Mouse (Mus musculus) neural tube, postnatal 0 days (tissue): ENCODE results near the gene Bnip3. TPM values are rescaled to one million over a fixed set of nuclear protein-coding genes. Genes with fewer than 3 reads are reported as not detected.

Source experiments
- polyA plus RNA-seq: library from polyadenylated mRNA; unstranded; fragments of >200 nt; fragmentation: Nextera tagmentation; extraction: Ambion mirVana; gene quantifications from 2 replicates; pipeline ENCODE4 v1.2.1, GENCODE M21; 2015

Gene Bnip3
- polyA plus RNA-seq = 158 and 179 TPM in 2 replicates

DNA sequence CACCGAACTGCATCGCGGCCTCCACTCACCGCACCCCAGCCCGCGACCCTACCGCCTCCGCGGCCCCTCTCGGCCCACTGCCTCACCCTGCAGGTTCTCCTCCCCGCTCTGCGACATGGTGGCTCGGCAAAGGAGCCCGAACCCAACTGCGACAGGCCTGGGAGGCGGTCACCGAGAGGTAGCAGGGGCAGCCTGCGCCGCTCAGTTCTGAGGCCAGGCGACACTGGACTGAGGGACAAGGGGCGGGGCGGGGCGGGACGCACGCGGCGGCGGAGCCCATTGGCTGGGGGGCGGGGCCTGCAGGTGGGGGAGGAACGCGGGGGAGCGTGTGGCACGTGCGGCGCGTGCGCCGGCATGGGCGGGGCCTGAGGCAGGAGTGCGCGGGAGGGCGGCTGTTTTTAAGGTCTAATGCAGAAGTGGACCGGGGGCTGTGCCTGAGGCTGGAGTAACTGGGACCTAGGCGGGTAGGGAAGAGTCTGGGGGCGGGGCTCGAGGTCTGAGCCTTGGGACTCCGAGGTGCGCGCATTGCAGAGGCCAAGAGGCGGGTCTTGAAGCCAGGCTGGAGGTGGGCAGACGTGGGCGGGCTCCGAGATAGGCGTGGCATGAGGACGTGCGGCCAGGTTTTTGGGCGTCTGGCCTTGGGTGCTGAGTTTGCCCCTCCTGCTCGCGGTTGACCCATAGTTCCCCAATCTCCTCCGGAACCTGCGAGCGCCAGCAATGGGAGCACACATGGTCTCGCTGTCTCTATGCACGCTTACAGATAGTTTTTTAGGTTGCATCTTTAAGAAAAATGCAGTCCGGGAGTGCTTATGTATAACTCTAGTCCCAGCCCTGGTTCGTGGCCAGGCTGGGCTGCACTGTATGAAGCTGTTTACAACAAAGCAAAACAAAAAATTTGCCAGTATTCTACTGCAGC, at the start of gene Bnip3:
Bnip3 (minus strand) TSS at position 243 of the 916 bp plus-strand sequence.

DNA sequence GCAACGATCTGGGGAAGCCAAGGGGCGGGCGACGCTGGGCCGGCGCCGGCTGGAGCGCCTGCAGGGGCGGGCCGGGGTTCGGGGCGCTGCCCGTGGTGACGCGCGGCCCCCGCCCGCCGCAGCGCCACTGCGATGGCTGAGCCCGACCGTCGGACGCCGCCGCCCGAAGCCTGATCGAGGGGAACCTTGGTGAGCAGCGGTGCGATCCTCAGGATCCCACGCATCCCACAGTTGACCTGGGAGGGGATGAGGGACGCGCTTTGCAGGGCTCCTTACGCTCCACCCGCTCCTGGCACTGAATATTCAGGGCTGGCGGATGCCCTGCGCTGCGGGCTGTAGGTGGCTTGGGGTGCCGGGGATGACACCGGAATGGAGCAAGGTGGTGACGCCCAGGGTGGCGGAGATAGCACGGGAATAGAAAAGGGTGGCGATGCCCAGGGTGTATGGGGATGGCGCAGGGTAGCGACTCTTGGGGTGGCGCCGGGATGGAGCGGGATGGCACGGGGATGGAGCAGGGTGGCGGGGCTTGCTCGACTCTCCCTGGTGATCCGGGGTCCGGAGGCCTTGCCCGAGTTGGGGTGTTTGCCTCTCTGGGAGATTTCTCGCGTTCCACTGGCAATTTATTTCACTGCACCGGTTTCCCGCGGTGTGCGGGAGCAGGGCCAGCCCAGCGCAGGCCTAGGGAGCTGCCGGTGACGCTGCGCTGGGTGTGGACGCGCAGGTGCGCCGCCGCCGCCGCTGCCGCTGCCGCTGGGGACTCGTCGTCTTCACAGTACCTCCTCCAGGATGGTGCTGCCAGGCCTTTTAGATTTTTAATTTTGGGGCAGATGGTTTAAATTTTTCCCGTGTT, 31.5 kb upstream of the Bnip3 start, which contains the start of gene Jakmip3:
Jakmip3 (plus strand) TSS at position 119 of the 850 bp plus-strand sequence.

DNA sequence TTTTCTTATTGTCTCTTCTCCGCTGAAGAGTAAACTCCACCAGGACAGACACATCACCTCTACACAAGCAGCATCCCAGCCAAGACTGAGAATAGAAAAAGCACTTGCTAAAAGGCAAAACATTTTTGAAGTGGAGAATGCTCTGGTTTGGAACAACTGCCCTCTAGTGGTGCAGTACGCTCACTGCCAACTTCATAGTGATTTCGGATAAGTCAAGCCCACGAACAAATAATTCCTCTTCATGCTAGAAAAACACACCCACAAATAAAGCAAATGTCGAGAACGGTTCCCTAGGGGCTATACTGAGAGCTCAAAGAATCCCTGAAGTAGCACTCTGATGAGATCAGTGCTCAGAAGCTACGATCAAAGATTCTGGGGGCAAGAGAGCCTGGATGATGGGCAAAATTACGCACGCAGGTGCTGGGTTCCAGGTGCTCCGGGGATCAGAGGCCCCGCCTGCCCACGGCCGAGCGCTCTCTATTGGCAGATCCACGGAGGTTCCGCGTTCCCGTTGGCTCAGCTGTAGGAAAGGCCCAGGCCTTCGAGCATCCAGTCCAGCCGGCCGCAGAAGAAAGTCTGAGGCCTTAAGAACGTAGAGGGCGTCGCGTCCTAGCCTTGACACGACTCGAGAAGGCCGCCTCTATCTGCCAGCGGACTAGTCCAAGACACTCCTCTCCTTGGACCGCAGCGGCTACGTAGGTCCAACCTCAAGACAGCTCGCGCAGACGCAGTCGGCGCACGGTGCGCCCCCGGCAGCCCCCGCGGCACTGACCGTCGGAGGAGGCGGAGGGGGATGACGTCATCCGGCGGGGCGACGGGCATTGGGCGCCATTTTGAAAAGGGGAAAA, 63.6 kb downstream of the Bnip3 start, which contains the start of the genes Ppp2r2d and Mapk1ip1:
Ppp2r2d (plus strand) TSS at position 536 of the 848 bp plus-strand sequence.
Mapk1ip1 (minus strand) TSS at position 730 of the 848 bp plus-strand sequence.

Other genes starting within 250 kb of the Bnip3 start
- gene Ppp2r2d, start 63.4 kb downstream of the Bnip3 start, polyA plus RNA-seq = 94.2 and 102 TPM in 2 replicates
- gene Mapk1ip1, start 63.2 kb downstream of the Bnip3 start, polyA plus RNA-seq = 39.0 and 39.1 TPM in 2 replicates
- gene Jakmip3, start 31.2 kb upstream of the Bnip3 start, polyA plus RNA-seq = 12.8 and 13.5 TPM in 2 replicates
- 127 and 150 TPM in 2 replicates for gene Dpysl4, start 176.5 kb upstream of the Bnip3 start, polyA plus RNA-seq